Mouse (Mus musculus) c-Kit-positive CD71-positive TER-119-negative erythroid progenitor cells, embryonic 14.5 days (primary cell): ENCODE results near the gene Ngp.
"Not testable (repeated sequence)": the region's sequence is repeated elsewhere in the genome, so short reads cannot be mapped to it uniquely, and the experiment has no call there.

ENCODE experiments used
- DNase-seq: peaks from one replicate; pipeline ENCODE4 v3.0.0-alpha.2; 2013; ENCODE audit warnings: low read depth

The Ngp gene

GRCm38 (mm10) chr9:110419511-110420112, at the start of gene Ngp:
TSS of gene Ngp (plus strand) at chr9:110419747.
- no peak for DNase-seq

- no peak for DNase-seq
These were observed 49.7 kb upstream of the Ngp start for GRCm38 (mm10) chr9:110369860-110370259.

- no peak for DNase-seq
These were observed 45.7 kb upstream of the Ngp start for GRCm38 (mm10) chr9:110373871-110374270.

- no peak for DNase-seq
These were observed 43.9 kb upstream of the Ngp start for GRCm38 (mm10) chr9:110375668-110376067.

GRCm38 (mm10) chr9:110377655-110378054, 41.9 kb upstream of the Ngp start:
- not testable (repeated sequence) for DNase-seq

GRCm38 (mm10) chr9:110379361-110379760, 40.2 kb upstream of the Ngp start:
- DNase-seq, result no peak

GRCm38 (mm10) chr9:110380662-110381061, 38.9 kb upstream of the Ngp start:
- DNase-seq, result no peak

- no peak for DNase-seq
These were observed 38.3 kb upstream of the Ngp start for GRCm38 (mm10) chr9:110381292-110381691.

GRCm38 (mm10) chr9:110384369-110384929, 35.1 kb upstream of the Ngp start:
- no peak for DNase-seq

- DNase-seq, result no peak
These were observed 31.5 kb upstream of the Ngp start for GRCm38 (mm10) chr9:110388011-110388410.

GRCm38 (mm10) chr9:110390843-110391242, 28.7 kb upstream of the Ngp start:
- no peak for DNase-seq

GRCm38 (mm10) chr9:110393295-110393694, 26.3 kb upstream of the Ngp start:
- DNase-seq, result no peak

GRCm38 (mm10) chr9:110400650-110401049, 18.9 kb upstream of the Ngp start:
- DNase-seq, result no peak

GRCm38 (mm10) chr9:110402731-110403130, 16.8 kb upstream of the Ngp start:
- no peak for DNase-seq

- not testable (repeated sequence) for DNase-seq
These were observed 16.3 kb upstream of the Ngp start for GRCm38 (mm10) chr9:110403240-110403639.

- DNase-seq, result no peak
These were observed 12.0 kb upstream of the Ngp start for GRCm38 (mm10) chr9:110407311-110408098.

- DNase-seq, result peak; percentile 90
These were observed 11.3 kb upstream of the Ngp start, which contains the start of gene Ptpn23 for GRCm38 (mm10) chr9:110408099-110408773. TSS of gene Ptpn23 (minus strand) at chr9:110408213.

- DNase-seq, result peak; percentile 64
These were observed 8.3 kb upstream of the Ngp start for GRCm38 (mm10) chr9:110410908-110411887.

GRCm38 (mm10) chr9:110412926-110413325, 6.6 kb upstream of the Ngp start:
- no peak for DNase-seq

GRCm38 (mm10) chr9:110413785-110414184, 5.8 kb upstream of the Ngp start:
- no peak for DNase-seq

- DNase-seq, result no peak
These were observed 11.7 kb downstream of the Ngp start for GRCm38 (mm10) chr9:110431241-110431640.
